In the genomic region with DNA sequence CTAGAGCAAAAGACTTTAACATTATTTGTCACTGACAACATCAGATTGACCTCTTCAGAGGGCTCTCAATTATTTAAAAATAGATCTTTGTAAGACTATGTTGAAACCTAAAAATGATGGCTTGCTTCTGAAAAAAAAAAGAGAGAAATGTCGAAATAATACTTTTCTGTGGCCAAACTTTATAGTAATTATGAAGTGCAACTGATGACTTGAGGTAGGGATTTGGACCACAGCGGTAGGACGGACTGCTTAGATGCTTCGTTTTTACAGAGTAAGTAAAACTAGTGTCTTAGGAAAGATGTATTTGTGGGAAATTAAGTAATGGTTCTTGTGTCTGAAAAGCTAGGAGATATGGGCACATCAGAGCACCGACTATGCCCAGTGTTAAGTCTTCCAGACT, we compare ENCODE assay signal across 42 mouse cellular contexts. TPM values are rescaled to one million over a fixed set of nuclear protein-coding genes. Genes with fewer than 3 reads are reported as not detected.
"Had no signal": no experiment of that assay in that cellular context is flagged by ENCODE, and none has a peak within 500 bp of the region (broad histone marks: within the 10 kb centered on the region; RNA-seq: fewer than 3 reads in every experiment).

No protein-coding gene starts in this region.

- H3K27ac ChIP-seq: heart, adult 2 months; heart, embryonic 10.5 days; heart, embryonic 13.5 days; heart, embryonic 15.5 days; hindbrain, embryonic 10.5 days; hindbrain, embryonic 12.5 days; hindbrain, embryonic 13.5 days; hindbrain, embryonic 14.5 days; hindbrain, embryonic 15.5 days; hindbrain, postnatal 0 days; intestine, embryonic 15.5 days; kidney, embryonic 15.5 days; kidney, postnatal 0 days; layer of hippocampus, adult 2 months had no signal

- H3K4me3 ChIP-seq: heart, adult 2 months; heart, embryonic 10.5 days; heart, embryonic 12.5 days; heart, embryonic 13.5 days; heart, embryonic 15.5 days; hindbrain, embryonic 10.5 days; hindbrain, embryonic 12.5 days; hindbrain, embryonic 13.5 days; hindbrain, embryonic 15.5 days; intestine, embryonic 15.5 days; kidney, embryonic 15.5 days; layer of hippocampus, adult 2 months had no signal

- ATAC-seq: hindbrain, embryonic 16.5 days; hindbrain, postnatal 0 days; inflammation-experienced regulatory T-cells, adult 6 months; intestine, embryonic 15.5 days; intestine, embryonic 16.5 days; intestine, postnatal 0 days had no signal

- H3K9me3 ChIP-seq: heart, embryonic 10.5 days; heart, embryonic 12.5 days; heart, embryonic 13.5 days; heart, embryonic 15.5 days; hindbrain, embryonic 12.5 days; hindbrain, embryonic 15.5 days; intestine, embryonic 15.5 days; kidney, embryonic 15.5 days had no signal

- DNase-seq: heart, adult 2 months; heart, postnatal 10 days; heart, postnatal 14 days; heart, postnatal 36 days; heart, postnatal 4 days; kidney, adult 11 months; kidney, adult 18-20 months; kidney, adult 2 months; kidney, adult 8-10 months; kidney, adult 9 months; kidney, postnatal 10 days; kidney, postnatal 14 days; kidney, postnatal 25 days; kidney, postnatal 36 days; kidney, postnatal 4 days; layer of hippocampus, adult 9-11 months had no signal

- H3K4me2 ChIP-seq: heart, embryonic 11.5 days; heart, embryonic 12.5 days; heart, embryonic 13.5 days; heart, embryonic 15.5 days; hindbrain, embryonic 12.5 days; hindbrain, embryonic 13.5 days; hindbrain, embryonic 14.5 days; hindbrain, embryonic 15.5 days; intestine, embryonic 15.5 days; kidney, embryonic 15.5 days had no signal

- H3K4me1 ChIP-seq: heart, embryonic 10.5 days; heart, embryonic 12.5 days; heart, embryonic 13.5 days; heart, embryonic 15.5 days; hindbrain, embryonic 10.5 days; intestine, embryonic 15.5 days; kidney, embryonic 15.5 days had no signal

- H3K9ac ChIP-seq: heart, embryonic 12.5 days; heart, embryonic 13.5 days; heart, embryonic 15.5 days; hindbrain, embryonic 12.5 days; hindbrain, embryonic 13.5 days; hindbrain, embryonic 14.5 days; hindbrain, embryonic 15.5 days; intestine, embryonic 15.5 days; kidney, embryonic 15.5 days had no signal

- H3K27me3 ChIP-seq: heart, embryonic 12.5 days; heart, embryonic 13.5 days; heart, embryonic 15.5 days; hindbrain, embryonic 12.5 days; hindbrain, embryonic 13.5 days; hindbrain, embryonic 15.5 days; intestine, embryonic 15.5 days; kidney, embryonic 15.5 days had no signal

- H3K36me3 ChIP-seq: heart, embryonic 10.5 days; heart, embryonic 12.5 days; heart, embryonic 13.5 days; heart, embryonic 15.5 days; hindbrain, embryonic 15.5 days; intestine, embryonic 15.5 days had no signal

RNA-seq across cellular contexts. Expression of a gene that starts 38.1 kb away (rescaled TPM):
- polyA plus RNA-seq: heart, embryonic 11.5 days; heart, embryonic 12.5 days; heart, embryonic 13.5 days; heart, embryonic 14.5 days; heart, embryonic 15.5 days; heart, embryonic 16.5 days; heart, postnatal 0 days; hindbrain, embryonic 10.5 days; hindbrain, embryonic 11.5 days; hindbrain, embryonic 12.5 days; hindbrain, embryonic 13.5 days; hindbrain, embryonic 14.5 days; hindbrain, embryonic 15.5 days; hindbrain, embryonic 16.5 days; inflammation-experienced regulatory T-cells, adult 6 months; intestine, embryonic 15.5 days; intestine, embryonic 16.5 days; intestine, postnatal 0 days; kidney, adult 2 months; kidney, embryonic 14.5 days; kidney, embryonic 16.5 days; kidney, postnatal 0 days; large intestine, adult 2 months had no signal
